Mouse (Mus musculus) hindbrain, embryonic 16.5 days (tissue): ENCODE data around the gene Trpv4. TPM values are rescaled to one million over a fixed set of nuclear protein-coding genes. Genes with fewer than 3 reads are reported as not detected.

Experiments used
- polyA plus RNA-seq: library from polyadenylated mRNA; unstranded; fragments of >200 nt; fragmentation: Nextera tagmentation; extraction: Ambion mirVana; gene quantifications from 2 replicates; pipeline ENCODE4 v1.2.1, GENCODE M21; 2015

Trpv4 gene
- polyA plus RNA-seq, 1 experiment from 2014 or later = 3.0 TPM

Other genes starting within 250 kb of the Trpv4 start
- gene Mmab, start 214.4 kb downstream of the Trpv4 start, polyA plus RNA-seq = 38.2 and 40.8 TPM in 2 replicates
- gene Mvk, start 214.2 kb downstream of the Trpv4 start, polyA plus RNA-seq = 75.8 and 86.9 TPM in 2 replicates
- gene Fam222a, start 90.4 kb downstream of the Trpv4 start, polyA plus RNA-seq = 4.7 and 4.9 TPM in 2 replicates
- gene Gltp, start 32.6 kb upstream of the Trpv4 start, polyA plus RNA-seq = 49.9 and 53.4 TPM in 2 replicates
- gene Tchp, start 49.3 kb upstream of the Trpv4 start, polyA plus RNA-seq = 15.6 and 16.9 TPM in 2 replicates
- gene Ankrd13a, start 116.3 kb upstream of the Trpv4 start, polyA plus RNA-seq = 11.9 and 27.7 TPM in 2 replicates
- 40.6 and 50.2 TPM in 2 replicates for gene Git2, start 117.1 kb upstream of the Trpv4 start, polyA plus RNA-seq
- gene 1500011B03Rik, start 165.0 kb upstream of the Trpv4 start, polyA plus RNA-seq = 285 and 306 TPM in 2 replicates
- not detected in 2 replicates for gene 4930519G04Rik, start 195.2 kb upstream of the Trpv4 start, polyA plus RNA-seq
- gene Gm9936, start 200.3 kb upstream of the Trpv4 start, polyA plus RNA-seq = 3.2 and 3.6 TPM in 2 replicates
- gene Oasl2, start 238.5 kb upstream of the Trpv4 start, polyA plus RNA-seq = 4.9 and 5.3 TPM in 2 replicates